Mouse (Mus musculus): Measurements from ENCODE around the gene Sox9.

DNA sequence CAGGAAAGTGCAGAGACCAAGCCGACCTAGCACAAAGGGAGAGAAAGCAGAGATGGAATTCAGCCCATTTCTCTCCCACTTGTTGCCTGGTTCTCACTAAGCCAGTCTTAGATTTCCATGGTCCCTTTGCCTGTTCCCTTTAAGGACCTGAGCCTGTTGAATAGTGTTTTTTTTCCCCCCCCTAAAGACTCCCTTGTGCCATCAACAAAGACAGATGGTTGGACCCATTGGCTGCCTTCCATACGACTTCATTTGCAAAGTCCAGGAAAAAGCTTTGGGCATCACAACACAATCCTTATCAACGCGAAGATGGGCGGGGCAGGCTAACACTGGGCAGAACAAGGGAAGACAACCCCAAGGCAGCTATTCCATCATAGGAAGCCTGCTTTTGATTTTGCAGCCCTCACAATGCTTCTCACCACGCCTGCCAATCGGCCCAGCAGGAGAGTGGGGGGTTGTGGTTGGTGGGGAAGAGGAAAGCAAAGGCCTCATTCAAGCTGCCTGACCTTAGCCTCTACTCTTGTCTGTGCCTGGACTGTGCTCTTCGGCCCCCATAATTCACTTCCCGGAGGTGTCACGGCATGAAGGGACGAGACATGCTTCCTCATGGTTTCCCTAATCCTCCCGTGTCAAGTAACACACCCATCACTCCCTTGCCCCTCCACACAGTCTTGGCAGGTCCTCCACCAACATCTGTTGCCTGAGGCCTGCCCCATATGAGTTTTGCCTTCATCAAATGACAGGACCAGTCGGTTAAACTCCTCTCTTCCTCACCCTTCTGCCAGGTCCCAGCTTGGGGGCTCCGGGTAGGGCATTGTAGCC is 36.0 kb downstream of the Sox9 start:
- no peak for TF ChIP-seq POLR2A (IDR thresholded peaks at IDR 0.05; ENCODE audit: insufficient read depth, low read depth, low read length)
- no peak for TF ChIP-seq CTCF (IDR thresholded peaks at IDR 0.05)

All from heart, adult 2 months (tissue).